Mouse (Mus musculus) heart, embryonic 14.5 days (tissue): ENCODE measurements at regions not wholly inside any gene's neighbourhood (a gene's known extent, or its start where the extent isn't known, plus 50 kb on each side); places are given as distances from the start of the nearest gene placed in this dataset.

Experiments used
- ATAC-seq: fragments of 200-750 bp; cut with Nextera tagmentation; 2 replicates; pipeline ENCODE4 v1.8.0; 2017; ENCODE audit warnings: low read depth, moderate TSS enrichment; ENCODE audit not compliant: insufficient number of reproducible peaks, insufficient read depth, low FRiP score
- H3K27ac ChIP-seq, 2 experiments: fragments of 200-500 bp in 1 of 2; fragments of 300-500 bp in 1 of 2; sonication (generic) in 1 of 2; replicated peaks in 1 of 2; 2 replicates each; pipeline ENCODE4 v1.5.1; 2012 to 2014; ENCODE audit warnings: low read depth in 2 of 2, low read length in 2 of 2, control low read depth in 1 of 2, mild to moderate bottlenecking in 1 of 2, mixed read lengths in 1 of 2; ENCODE audit not compliant: control insufficient read depth in 1 of 2, insufficient read depth in 1 of 2
- H3K27me3 ChIP-seq: fragments of 300-500 bp; sonication (generic); 2 replicates; pipeline ENCODE4 v1.6.1; 2014; ENCODE audit warnings: mild to moderate bottlenecking, low read length, control low read depth; ENCODE audit not compliant: control insufficient read depth, insufficient read depth
- H3K36me3 ChIP-seq: fragments of 300-500 bp; sonication (generic); 2 replicates; pipeline ENCODE4 v1.6.1; 2014; ENCODE audit warnings: mild to moderate bottlenecking, control low read depth, low read length, mixed read lengths; ENCODE audit not compliant: control insufficient read depth, insufficient read depth
- H3K4me1 ChIP-seq, 2 experiments: fragments of 200-500 bp in 1 of 2; fragments of 300-500 bp in 1 of 2; sonication (generic) in 1 of 2; 2 replicates each; pipeline ENCODE4 v1.6.1; 2012 to 2014; ENCODE audit warnings: low read length in 2 of 2, control low read depth in 1 of 2, mixed read lengths in 1 of 2; ENCODE audit not compliant: control insufficient read depth in 2 of 2, insufficient read depth in 2 of 2
- H3K4me2 ChIP-seq: fragments of 300-500 bp; sonication (generic); 2 replicates; pipeline ENCODE4 v1.6.1; 2014; ENCODE audit warnings: mild to moderate bottlenecking, low read length
- H3K4me3 ChIP-seq, 2 experiments: fragments of 200-500 bp in 1 of 2; fragments of 300-500 bp in 1 of 2; sonication (generic) in 1 of 2; 2 replicates each; pipeline ENCODE4 v1.5.1; 2012 to 2014; ENCODE audit warnings: low read length in 2 of 2, mild to moderate bottlenecking in 2 of 2, control low read depth in 1 of 2, low read depth in 1 of 2, moderate library complexity in 1 of 2; ENCODE audit not compliant: control insufficient read depth in 1 of 2, insufficient read depth in 1 of 2
- H3K9ac ChIP-seq: fragments of 300-500 bp; sonication (generic); 2 replicates; pipeline ENCODE4 v1.6.1; 2014; ENCODE audit warnings: mild to moderate bottlenecking, low read length
- H3K9me3 ChIP-seq: fragments of 300-500 bp; sonication (generic); 2 replicates; pipeline ENCODE4 v1.6.1; 2016; ENCODE audit warnings: low read length, control low read depth; ENCODE audit not compliant: control insufficient read depth
- WGBS: fragments of 180-500 bp; shearing (Covaris S2); extraction: QIAGEN DNeasy Blood & Tissue Kit; methylation state at CpG from one replicate; pipeline ENCODE4 v1.1.7; 2014; 5-methylcytosine and 5-hydroxymethylcytosine counted together

DNA sequence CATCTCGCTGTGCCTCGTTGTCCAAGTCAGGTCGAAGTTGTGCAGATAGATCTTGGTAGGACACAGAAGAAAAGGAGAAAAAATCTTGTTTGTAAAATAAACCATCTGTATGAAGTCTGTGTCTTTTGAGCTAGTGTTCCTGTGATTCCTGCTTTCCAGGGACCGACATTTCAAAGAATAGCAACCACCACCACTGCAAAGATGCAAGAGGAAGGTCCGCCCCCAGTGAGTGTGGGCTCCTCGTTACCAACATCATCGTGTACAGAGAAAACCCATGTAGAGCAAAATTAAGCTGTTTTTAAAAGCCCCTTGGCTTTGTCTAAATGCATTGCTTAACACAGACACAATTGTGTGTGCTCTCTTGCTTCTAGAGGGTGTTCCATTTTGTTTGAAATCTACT is 218.2 kb downstream of the Enc1 start:
- no peaks in the 10 kb centered on the region for H3K36me3 ChIP-seq
- H3K9me3 ChIP-seq = no peaks in the 10 kb centered on the region
- no peak overlapping the region for H3K27ac ChIP-seq
- WGBS = 88% methylated on average over 7 of the region's 7 CpGs
- no peak overlapping the region for H3K4me3 ChIP-seq
- H3K27me3 ChIP-seq = no peaks in the 10 kb centered on the region
- no peak overlapping the region for H3K4me2 ChIP-seq
- no peak for ATAC-seq
- no peak overlapping the region for H3K9ac ChIP-seq
- peaks cover 0 to 8% of the 10 kb centered on the region in 2 experiments; a peak in 2 of 4 replicates for H3K4me1 ChIP-seq

DNA sequence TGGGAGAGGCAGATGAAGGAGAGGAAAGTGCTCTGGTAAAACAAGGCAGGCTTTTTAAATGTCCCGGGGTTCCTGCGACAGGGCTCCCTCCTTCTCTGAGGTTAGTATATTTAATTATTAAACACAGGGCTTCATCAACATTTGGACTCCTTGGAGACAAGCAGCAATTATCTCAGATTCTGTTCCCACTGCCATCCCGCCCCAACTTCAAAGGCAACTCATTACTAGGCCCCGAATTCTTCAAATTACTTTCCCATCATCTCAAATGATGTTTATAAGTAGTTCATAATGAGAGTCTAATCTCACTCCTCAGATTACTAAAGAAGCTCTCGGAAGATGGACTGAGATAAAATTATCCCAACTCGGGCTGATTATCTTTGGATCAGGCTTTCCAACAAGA is 215.1 kb downstream of the Enc1 start:
- no peak overlapping the region for H3K9ac ChIP-seq
- H3K27me3 ChIP-seq = no peaks in the 10 kb centered on the region
- no peak for ATAC-seq
- H3K36me3 ChIP-seq = no peaks in the 10 kb centered on the region
- no peaks in the 10 kb centered on the region for H3K9me3 ChIP-seq
- H3K4me2 ChIP-seq = no peak overlapping the region
- H3K4me1 ChIP-seq = peaks cover 10 to 12% of the 10 kb centered on the region in 2 experiments
- H3K4me3 ChIP-seq = no peak overlapping the region
- 52% methylated on average over 6 of the region's 6 CpGs for WGBS
- H3K27ac ChIP-seq = no peak overlapping the region

DNA sequence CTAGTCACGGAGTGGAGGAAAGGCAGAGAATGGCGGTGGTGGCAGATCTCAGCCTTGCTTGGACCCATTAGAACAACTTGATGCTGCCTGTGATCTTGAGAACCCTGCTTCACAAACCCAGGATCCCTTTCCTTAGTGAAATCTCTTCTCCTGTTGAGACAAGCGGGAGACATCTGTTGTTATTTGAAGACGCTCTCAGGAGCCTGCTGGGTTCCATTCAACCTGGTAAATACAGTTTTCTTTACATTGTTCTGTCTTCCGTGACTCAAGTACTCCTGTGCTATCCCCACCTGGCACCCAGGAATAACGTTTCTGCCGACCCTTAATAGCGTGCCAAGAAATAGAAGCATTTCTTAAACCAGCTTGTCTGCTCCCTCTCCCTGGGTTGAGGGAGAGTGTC is 213.8 kb downstream of the Enc1 start:
- peaks cover 13 to 22% of the 10 kb centered on the region in 2 experiments for H3K4me1 ChIP-seq

DNA sequence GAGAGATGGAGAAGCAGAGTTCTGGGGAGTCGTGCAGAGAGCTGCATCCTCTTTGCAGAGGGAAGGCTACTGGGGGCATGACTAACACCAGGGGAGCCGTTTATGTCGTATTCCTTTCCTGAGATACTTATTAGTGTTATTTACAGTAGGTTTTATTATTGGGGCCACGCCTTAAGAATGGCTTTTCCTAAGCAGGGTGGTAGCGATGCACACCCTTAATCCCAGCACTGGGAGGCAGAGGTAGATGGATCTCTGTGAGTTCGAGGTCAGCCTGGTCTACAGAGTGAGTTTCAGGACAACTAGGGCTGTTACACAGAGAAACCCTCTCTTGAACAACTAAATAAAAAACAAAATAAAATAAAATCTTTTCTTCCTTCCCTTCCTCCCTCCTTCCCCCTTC is 212.6 kb downstream of the Enc1 start:
- Histone ChIP-seq H3K4me3 (no peak overlapping the region), H3K36me3 (no peaks in the 10 kb centered on the region), H3K9me3 (no peaks in the 10 kb centered on the region), H3K9ac (no peak overlapping the region), H3K27ac (no peak overlapping the region), H3K4me1 (peaks cover 14 to 23% of the 10 kb centered on the region in 2 experiments), H3K4me2 (no peak overlapping the region), H3K27me3 (no peaks in the 10 kb centered on the region)
- 47% methylated on average over 6 of the region's 6 CpGs for WGBS
- ATAC-seq = no peak

More for the DNA sequence above, 213.8 kb downstream of the Enc1 start:
- 79% methylated on average over 8 of the region's 8 CpGs for WGBS
- no peaks in the 10 kb centered on the region for H3K27me3 ChIP-seq
- no peaks in the 10 kb centered on the region for H3K36me3 ChIP-seq
- no peak overlapping the region for H3K4me3 ChIP-seq
- no peak overlapping the region for H3K9ac ChIP-seq
- ATAC-seq = no peak
- no peaks in the 10 kb centered on the region for H3K9me3 ChIP-seq
- no peak overlapping the region for H3K4me2 ChIP-seq
- no peak overlapping the region for H3K27ac ChIP-seq

DNA sequence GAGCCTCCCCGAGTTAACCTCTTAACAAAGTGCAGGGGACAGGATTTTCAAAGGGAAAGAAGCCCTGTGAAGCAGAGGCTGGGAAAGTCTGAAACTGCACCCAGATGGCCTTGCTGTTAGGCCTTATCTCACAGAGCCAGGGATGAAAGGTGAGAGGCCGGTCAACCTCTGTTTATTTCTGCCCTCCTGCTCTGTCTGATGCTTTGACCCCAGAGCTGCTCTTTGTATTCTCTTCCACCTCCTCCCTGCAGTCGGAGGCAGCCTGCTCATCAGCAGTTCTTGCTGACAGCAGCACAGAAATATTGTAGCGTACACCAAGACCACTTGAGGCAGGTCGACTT is 212.2 kb downstream of the Enc1 start:
- no peaks in the 10 kb centered on the region for H3K9me3 ChIP-seq
- peaks cover 14 to 23% of the 10 kb centered on the region in 2 experiments for H3K4me1 ChIP-seq
- WGBS = 7% methylated on average over 5 of the region's 5 CpGs
- H3K27me3 ChIP-seq = no peaks in the 10 kb centered on the region
- no peak overlapping the region for H3K27ac ChIP-seq
- no peak for ATAC-seq
- no peak overlapping the region for H3K4me3 ChIP-seq
- no peak overlapping the region for H3K4me2 ChIP-seq
- 0 out of 2 replicates have a peak overlapping the region, but pooled peaks have one; percentile 7 for H3K9ac ChIP-seq
- H3K36me3 ChIP-seq = no peaks in the 10 kb centered on the region

DNA sequence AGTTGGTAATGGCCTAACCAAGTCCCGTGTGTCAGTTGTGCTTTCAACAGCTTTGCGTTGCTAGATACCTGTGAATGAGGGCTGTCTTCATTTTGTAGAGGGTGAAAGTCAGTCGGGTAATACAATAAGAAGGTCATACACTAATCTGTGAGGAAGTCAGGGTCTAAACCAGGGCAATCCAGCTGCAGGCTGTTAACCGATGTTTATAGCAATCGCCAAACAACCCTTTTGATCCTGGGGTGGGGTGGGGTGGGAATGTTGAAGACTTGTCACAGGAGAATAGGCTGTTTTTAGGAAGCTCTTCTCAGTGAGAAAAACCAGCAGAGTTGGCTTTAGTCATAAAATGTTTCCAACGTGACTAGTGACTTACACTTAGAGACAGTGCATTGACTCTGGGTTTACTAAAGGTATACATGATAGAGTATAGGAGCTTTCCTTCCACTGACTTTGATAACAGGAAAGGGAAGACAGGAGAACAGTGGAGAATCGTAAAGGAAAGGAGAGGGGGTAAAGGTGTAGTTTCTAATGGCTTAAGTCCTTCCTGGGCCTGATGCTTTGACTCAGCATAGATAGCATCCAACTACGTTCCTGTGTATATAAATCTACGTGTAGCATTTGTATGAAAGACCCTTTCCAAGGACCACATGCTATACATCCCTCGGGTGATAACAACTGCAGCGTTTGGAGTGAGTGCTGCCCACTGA is 211.6 kb downstream of the Enc1 start:
- no peak overlapping the region for H3K4me3 ChIP-seq
- no peaks in the 10 kb centered on the region for H3K36me3 ChIP-seq
- peaks cover 14 to 23% of the 10 kb centered on the region in 2 experiments for H3K4me1 ChIP-seq
- WGBS = 31% methylated on average over 11 of the region's 11 CpGs
- no peaks in the 10 kb centered on the region for H3K27me3 ChIP-seq
- H3K27ac ChIP-seq = no peak overlapping the region
- H3K4me2 ChIP-seq = no peak overlapping the region
- H3K9ac ChIP-seq = 0 out of 2 replicates have a peak overlapping the region, but pooled peaks have one; percentile 7
- H3K9me3 ChIP-seq = no peaks in the 10 kb centered on the region
- no peak for ATAC-seq

DNA sequence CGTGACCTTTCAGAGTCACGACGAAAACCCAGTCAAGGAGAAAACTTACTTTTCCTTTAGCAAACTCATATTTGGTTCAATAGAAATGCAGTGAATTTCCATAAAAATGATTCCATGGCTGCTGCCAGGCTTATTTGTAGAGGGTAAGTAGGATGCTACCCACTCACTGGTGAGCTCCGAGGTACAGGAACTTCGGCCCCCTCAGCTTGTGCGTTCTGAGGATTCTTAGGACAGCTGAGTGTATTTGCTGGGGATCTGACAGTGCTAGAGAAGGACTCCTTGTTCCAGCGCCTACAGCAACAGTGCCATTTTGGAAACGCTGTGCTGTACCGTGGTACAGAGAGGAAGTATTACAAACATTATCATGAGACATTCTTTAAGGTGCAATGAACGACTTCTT is 210.4 kb downstream of the Enc1 start:
- no peak overlapping the region for H3K27ac ChIP-seq

DNA sequence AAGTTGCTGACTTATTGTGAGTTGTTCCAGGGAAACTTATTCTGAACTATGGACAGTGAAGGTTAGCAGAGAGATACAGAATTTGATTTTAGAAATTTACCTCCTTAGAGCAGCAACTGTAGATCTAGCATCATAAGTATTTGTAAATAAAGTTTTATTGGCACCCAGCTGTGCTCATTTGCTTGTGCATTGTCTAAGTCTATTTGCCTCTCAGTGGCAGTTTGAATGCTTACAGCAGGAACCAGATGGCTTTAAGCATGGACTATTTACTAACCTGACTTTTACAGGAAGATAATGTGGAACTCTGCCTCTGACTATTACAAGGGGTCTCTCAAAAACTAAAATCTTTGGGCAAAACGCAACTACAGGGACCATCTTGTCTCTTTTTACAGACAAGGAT is 207.2 kb downstream of the Enc1 start:
- 98% methylated on average over 1 of the region's 1 CpGs for WGBS

More for the DNA sequence above, 210.4 kb downstream of the Enc1 start:
- Histone ChIP-seq H3K4me1 (peaks cover 14 to 23% of the 10 kb centered on the region in 2 experiments), H3K27me3 (no peaks in the 10 kb centered on the region), H3K9ac (no peak overlapping the region), H3K9me3 (no peaks in the 10 kb centered on the region), H3K36me3 (no peaks in the 10 kb centered on the region), H3K4me2 (no peak overlapping the region), H3K4me3 (no peak overlapping the region)
- ATAC-seq = no peak
- WGBS = 67% methylated on average over 10 of the region's 10 CpGs

More for the DNA sequence above, 207.2 kb downstream of the Enc1 start:
- H3K27ac ChIP-seq = no peak overlapping the region
- no peak overlapping the region for H3K4me2 ChIP-seq
- no peaks in the 10 kb centered on the region for H3K36me3 ChIP-seq
- H3K4me3 ChIP-seq = no peak overlapping the region
- peaks cover 14 to 28% of the 10 kb centered on the region in 2 experiments for H3K4me1 ChIP-seq
- H3K9ac ChIP-seq = no peak overlapping the region
- no peaks in the 10 kb centered on the region for H3K27me3 ChIP-seq
- no peak for ATAC-seq
- no peaks in the 10 kb centered on the region for H3K9me3 ChIP-seq
